Mouse (Mus musculus) cerebellum, adult (tissue): ENCODE data around the gene Slf2.

ENCODE experiments used
- ATAC-seq: cut with Nextera tagmentation; 2 replicates; pipeline ENCODE4 v1.9.2; 2017; ENCODE audit warnings: mild to moderate bottlenecking, moderate library complexity, mixed read lengths; ENCODE audit not compliant: insufficient number of reproducible peaks, low FRiP score, low TSS enrichment

Slf2 gene

DNA sequence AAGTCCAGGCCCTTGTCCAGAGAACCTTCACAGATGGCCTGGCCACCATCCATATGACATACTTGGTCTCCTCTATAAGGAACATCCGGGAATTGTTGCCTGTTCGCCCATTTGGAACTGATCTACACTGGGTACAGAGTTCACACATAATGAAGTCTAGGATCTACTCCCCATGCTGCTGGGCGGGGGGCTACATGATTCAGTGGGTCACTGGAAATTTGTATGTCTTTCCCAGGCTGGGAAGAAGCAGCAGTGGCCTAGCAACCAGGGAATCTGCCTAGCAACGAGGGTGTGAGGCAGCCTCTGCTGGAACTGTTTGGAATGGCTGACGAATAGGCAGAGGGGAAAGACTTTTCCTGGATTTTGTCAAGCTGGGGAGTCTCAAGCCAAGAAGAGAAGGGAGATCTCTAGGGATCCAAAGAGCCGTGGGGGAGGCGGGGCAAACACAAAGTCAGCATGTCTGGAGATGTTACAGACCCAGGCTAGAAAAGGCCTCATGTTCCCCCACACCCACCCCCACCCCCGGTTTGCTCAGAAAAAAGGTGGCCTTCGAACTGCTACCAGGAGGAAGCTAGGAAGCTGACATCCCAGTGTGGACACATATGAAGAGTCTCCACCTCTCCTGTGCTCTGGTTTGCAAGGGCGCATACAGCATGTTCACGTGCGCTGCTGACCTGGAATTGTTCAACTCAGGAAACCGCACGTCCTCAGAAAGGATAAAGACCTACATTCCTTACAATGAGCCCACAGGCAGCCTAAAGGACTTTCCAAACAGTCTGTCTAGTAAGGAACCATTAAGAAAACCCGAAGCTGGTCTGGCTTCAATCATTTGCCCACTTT is 22.9 kb upstream of the Slf2 start:
- no peak for ATAC-seq

DNA sequence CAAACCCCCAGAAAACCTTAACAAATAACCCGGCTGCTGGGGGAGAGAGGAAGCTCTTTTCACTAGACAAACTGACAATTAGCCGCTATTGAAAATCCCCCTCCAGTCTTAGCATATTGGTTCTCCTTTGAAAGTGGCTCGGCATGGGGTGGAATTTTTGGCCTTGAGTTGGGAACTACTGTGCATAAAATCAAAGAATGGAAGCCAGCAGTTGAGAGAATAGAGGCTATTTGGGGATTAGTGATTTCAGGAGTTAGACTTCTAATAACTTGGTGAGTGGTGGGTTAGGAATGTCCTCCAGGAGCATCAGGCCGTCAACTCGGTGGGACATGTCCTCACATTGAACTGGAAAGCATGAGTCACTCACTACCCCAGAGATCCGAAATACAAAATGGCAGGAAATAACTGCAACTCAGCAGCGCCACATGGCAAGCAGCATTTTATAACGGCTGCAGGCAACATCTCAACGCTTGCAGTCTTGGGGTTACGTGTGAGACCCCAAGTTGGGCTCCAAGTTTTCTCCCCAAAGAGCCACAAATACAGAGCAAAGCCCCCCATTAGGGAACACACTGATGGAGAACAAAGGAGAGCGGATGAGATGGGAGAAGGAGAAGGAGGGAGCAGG is 22.0 kb upstream of the Slf2 start:
- no peak for ATAC-seq

GRCm38 (mm10) chr19:44914481-44915249 is 16.3 kb upstream of the Slf2 start:
- no peak for ATAC-seq

DNA sequence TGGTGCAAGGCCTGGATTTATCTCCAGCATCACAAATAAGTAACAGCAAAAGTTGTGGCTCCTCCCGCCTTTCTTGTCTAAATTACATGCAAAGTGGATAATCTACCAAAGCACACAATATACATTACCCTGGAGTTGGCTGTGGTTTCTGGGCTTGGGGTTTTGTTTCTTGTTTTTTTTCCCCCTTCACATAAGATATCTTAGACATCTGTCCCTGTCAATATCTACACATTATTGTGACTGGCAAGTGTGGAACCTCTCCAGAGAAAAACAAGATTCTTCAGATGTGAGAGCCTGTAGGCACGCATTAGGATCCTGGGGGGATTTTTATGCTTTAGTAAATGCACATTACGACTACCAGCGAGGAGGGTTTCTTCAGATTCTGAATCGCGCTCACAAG is 12.8 kb upstream of the Slf2 start:
- ATAC-seq, result no peak

DNA sequence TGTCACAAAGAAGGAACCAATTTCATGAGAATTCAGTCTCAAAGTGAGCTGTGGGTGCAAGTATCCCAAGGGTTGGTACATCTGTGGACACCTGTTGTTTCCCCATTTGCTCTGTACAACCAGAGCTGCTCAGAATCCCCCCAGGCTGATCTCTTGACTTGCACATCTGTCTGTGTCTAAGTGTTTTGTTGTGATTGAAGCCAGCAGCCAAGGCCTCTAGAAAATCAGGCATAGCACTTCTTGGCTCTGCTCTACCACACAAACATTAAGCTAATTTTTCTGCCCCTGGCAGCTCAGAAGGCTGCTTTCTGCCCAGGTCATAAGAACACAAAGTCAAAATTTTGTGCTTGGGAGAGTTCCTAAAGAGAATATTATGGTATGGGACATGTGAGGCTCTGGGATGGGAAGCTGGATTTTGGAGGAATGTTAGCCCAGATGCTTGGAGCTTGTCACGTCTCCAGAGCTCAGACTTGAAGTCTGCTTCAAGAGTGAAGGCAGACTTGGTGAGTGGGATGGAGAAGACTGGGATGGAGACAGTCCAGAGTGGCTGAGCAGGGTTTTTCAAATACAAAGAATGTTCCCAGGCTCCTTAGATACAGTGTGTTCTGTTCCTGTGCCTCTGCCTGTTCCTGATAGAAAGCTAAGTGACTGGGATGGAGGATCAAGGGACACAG is 9.3 kb upstream of the Slf2 start:
- no peak for ATAC-seq

GRCm38 (mm10) chr19:44922521-44922920 is 8.4 kb upstream of the Slf2 start:
- ATAC-seq, result no peak

DNA sequence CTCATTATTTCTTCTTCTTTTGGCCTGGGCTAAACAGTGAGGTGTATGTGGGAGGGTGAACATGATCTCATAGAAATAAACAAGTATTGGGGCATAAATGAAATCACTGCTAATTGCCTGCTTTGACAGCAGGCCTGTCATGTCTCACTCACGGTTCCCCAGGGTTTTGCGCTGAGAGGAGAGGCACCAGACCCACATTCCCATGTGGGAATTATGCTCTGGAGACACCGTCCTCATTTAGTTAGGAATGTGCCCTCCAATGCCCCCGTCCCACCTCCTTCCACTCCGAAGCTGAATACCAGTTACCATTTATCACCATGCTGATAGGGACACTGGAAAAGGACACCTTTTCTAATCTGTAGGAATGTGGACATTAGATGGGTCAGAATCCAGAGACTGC is 6.3 kb upstream of the Slf2 start:
- no peak for ATAC-seq

- ATAC-seq, result no peak
These were observed 4.2 kb upstream of the Slf2 start for GRCm38 (mm10) chr19:44926781-44927180.

DNA sequence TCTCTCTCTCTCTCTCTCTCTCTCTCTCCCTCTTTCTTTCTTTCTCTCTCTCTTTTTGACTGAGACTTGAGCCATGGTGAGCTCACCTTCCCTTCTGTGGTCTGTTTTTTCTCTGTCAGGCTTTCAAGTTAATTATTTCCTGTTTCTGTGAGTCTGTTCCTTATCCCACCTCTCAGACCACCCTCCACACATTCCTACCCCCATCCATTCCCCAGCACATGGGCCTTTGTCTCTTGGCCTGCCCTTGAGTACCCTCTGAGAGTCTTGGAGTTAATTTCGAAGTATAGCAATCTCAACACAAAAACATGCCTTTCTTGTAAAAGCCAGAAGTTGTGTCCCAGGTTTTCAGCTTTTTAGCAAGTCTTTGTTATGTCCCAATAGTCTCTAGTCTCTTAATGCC is 3.7 kb upstream of the Slf2 start:
- no peak for ATAC-seq

- no peak for ATAC-seq
These were observed 2.8 kb upstream of the Slf2 start for GRCm38 (mm10) chr19:44928185-44928584.

GRCm38 (mm10) chr19:44929251-44929650 is 1.7 kb upstream of the Slf2 start:
- no peak for ATAC-seq

DNA sequence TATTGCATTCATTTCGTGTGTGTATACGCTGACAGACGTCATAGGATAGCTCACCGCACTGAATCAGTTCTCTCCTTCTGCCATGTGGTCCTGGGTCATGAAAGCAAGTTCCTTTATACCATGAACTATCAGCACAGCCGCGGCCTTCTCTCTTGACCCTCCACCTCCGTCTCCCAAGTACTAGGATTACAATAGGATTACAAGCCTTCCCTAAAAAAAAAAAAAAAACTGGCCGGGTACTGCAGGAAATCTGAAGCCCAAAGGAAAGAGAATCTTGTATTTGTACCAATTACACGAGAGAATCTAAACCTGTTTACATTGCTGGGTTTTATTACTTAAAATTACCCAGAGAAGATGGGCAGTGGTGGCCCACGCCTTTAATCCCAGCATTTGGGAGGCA is 1.3 kb upstream of the Slf2 start:
- ATAC-seq, result no peak

- no peak for ATAC-seq
These were observed 829 bp upstream of the Slf2 start for GRCm38 (mm10) chr19:44930122-44930521.

DNA sequence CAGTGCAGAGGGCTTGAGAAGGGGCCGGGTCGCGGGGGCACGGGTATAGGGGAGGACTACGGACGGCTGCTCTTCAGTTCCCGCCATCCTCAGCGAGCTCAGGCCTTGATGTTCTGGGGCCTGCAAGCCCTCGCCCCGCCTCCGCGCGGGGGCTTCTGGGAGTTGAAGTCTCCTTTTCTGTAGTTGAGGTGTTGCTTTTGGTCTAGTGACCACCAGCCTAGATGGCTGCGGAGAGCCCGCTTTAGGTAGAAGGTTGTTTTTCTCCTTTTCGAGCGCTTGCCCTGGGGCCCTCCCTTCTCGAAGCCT is 456 bp downstream of the Slf2 start:
- peak; percentile 87 for ATAC-seq

- no peak for ATAC-seq
These were observed 1.1 kb downstream of the Slf2 start for GRCm38 (mm10) chr19:44932051-44932450.

GRCm38 (mm10) chr19:44933136-44933535 is 2.2 kb downstream of the Slf2 start:
- ATAC-seq, result no peak

- no peak for ATAC-seq
These were observed 28.7 kb downstream of the Slf2 start for GRCm38 (mm10) chr19:44959633-44960032.

GRCm38 (mm10) chr19:44965978-44966377 is 35.0 kb downstream of the Slf2 start:
- no peak for ATAC-seq

GRCm38 (mm10) chr19:44968329-44968728 is 37.4 kb downstream of the Slf2 start:
- ATAC-seq, result no peak

DNA sequence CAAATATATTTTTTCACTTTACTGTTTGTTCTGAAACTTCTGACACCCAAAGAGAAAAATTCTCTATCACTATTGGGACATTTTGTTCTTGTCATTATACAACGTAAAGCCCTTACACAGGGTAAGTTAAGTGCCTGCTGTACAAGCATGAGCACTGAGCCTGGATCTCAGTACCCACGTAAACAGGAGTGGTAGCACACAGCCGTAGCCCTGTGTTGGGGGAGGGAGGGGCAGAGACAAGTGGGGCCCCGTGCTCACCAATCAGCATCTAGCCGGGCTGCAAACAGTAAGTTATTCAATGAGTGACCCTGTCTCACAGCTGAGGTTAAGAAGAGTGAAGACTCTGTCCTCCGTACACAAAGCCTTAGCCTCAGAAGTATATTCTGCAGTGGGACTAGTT is 45.7 kb downstream of the Slf2 start:
- no peak for ATAC-seq

- ATAC-seq, result no peak
These were observed 46.2 kb downstream of the Slf2 start for GRCm38 (mm10) chr19:44977148-44977547.
